Mouse (Mus musculus): Measurements from ENCODE around the gene Oxct2a. TPM values are rescaled to one million over a fixed set of nuclear protein-coding genes. Genes with fewer than 3 reads are reported as not detected.

The Oxct2a gene
- total and polyA plus RNA-seq, 2 experiments from 2014 or later: not detected

DNA sequence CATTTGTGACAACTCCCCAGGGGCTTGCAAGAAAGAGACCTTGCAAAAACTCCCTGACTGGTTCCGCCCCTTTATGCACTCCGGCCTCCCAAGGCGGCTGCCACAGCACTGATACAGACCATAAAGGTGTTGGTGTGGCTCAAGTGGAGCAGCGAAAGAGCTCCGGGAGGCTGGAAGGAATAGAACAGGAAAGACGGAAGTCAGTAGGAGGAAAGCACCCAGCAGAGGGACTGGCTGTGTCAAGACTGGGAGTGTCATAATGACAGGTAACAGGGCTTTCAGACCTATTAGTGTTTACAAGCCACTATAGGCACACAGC is 20.0 kb upstream of the Oxct2a start:
- Histone ChIP-seq H3K4me1 (ENCODE audit: control insufficient read depth, insufficient read depth) (peaks cover 10% of the 10 kb centered on the region; the same call in 1 of the 2 replicates), H3K27me3 (ENCODE audit: control insufficient read depth, insufficient read depth, low read length) (peaks cover 46% of the 10 kb centered on the region), H3K9me3 (replicated peaks; ENCODE audit: control insufficient read depth, low read length) (no peaks in the 10 kb centered on the region), H3K36me3 (replicated peaks; ENCODE audit: control insufficient read depth, insufficient read depth, low read length) (peaks cover 2% of the 10 kb centered on the region), H3K9ac (replicated peaks; ENCODE audit: low read depth, low read length) (no peak overlapping the region), H3K4me3 (ENCODE audit: low read depth, low read length) (peak overlapping the region; percentile 45), H3K27ac (ENCODE audit: low read depth) (no peak overlapping the region), H3K4me2 (ENCODE audit: low read depth, low read length) (peak overlapping the region; percentile 74)
- DNase-seq (ENCODE audit: low spot score) (no peak), ATAC-seq (ENCODE audit: insufficient read depth, low read depth) (no peak)
- 4% methylated on average over 6 of the region's 6 CpGs for WGBS
- TF ChIP-seq CTCF (IDR thresholded peaks at IDR 0.05; ENCODE audit: low read depth): no peak
- no peak for TF ChIP-seq EP300 (IDR thresholded peaks at IDR 0.05; ENCODE audit: low read depth)

GRCm38 (mm10) chr4:123342642-123343470 is 19.4 kb upstream of the Oxct2a start, which contains the start of gene Bmp8a:
Gene Bmp8a (minus strand): TSS chr4:123343252.
- Histone ChIP-seq H3K27ac (ENCODE audit: low read depth) (no peak within 1 kb of the TSS), H3K4me3 (ENCODE audit: low read depth, low read length) (peak within 1 kb of the TSS; percentile 45), H3K27me3 (ENCODE audit: control insufficient read depth, insufficient read depth, low read length) (peaks cover 48% of the 10 kb centered on the region), H3K4me2 (ENCODE audit: low read depth, low read length) (peak within 1 kb of the TSS; percentile 74), H3K9ac (replicated peaks; ENCODE audit: low read depth, low read length) (no peak within 1 kb of the TSS), H3K36me3 (replicated peaks; ENCODE audit: control insufficient read depth, insufficient read depth, low read length) (no peaks in the 10 kb centered on the region), H3K9me3 (replicated peaks; ENCODE audit: control insufficient read depth, low read length) (no peaks in the 10 kb centered on the region), H3K4me1 (ENCODE audit: control insufficient read depth, insufficient read depth) (peaks cover 10% of the 10 kb centered on the region; the same call in 1 of the 2 replicates)
- WGBS: under 1% methylated on average over 59 of the region's 65 CpGs
- TF ChIP-seq EP300 (IDR thresholded peaks at IDR 0.05; ENCODE audit: low read depth) (no peak), CTCF (IDR thresholded peaks at IDR 0.05; ENCODE audit: low read depth) (no peak)
- ATAC-seq (ENCODE audit: insufficient read depth, low read depth) (peak; percentile 76), DNase-seq (ENCODE audit: low spot score) (peak; percentile 29)

DNA sequence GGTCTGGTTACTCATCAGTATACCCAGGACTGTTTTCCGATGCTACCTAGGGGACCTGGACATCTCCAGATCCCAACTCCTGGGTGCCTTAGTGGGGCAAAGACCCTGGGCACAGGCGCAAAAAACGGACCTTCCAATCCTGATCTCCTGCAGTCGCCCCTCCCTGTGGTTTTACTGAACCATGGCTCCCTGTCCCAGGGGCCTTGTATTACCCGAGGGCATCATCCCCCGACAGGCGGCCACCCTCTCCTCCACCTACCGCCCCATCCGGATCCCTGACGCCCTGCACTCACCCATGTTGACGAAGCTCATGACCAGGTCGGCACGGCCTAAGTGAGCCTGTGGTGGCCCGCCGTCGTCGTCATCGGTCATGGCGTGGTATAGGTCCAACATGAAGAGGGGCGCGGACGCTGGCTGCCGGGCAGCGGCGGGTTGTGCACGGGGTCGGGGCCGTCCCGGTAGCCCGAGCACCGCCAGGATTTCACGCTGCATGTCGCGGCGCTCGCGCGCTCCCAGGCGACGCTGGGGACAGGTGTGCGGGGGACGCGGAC is 18.7 kb upstream of the Oxct2a start:
- peak; percentile 8; the same call in 1 of the 2 replicates for ATAC-seq (ENCODE audit: insufficient read depth, low read depth)
- Histone ChIP-seq H3K4me1 (ENCODE audit: control insufficient read depth, insufficient read depth) (peaks cover 10% of the 10 kb centered on the region; the same call in 1 of the 2 replicates), H3K36me3 (replicated peaks; ENCODE audit: control insufficient read depth, insufficient read depth, low read length) (no peaks in the 10 kb centered on the region), H3K4me2 (ENCODE audit: low read depth, low read length) (peak overlapping the region; percentile 74), H3K4me3 (ENCODE audit: low read depth, low read length) (peak overlapping the region; percentile 45), H3K9me3 (replicated peaks; ENCODE audit: control insufficient read depth, low read length) (no peaks in the 10 kb centered on the region), H3K27ac (ENCODE audit: low read depth) (no peak overlapping the region), H3K27me3 (ENCODE audit: control insufficient read depth, insufficient read depth, low read length) (peaks cover 48% of the 10 kb centered on the region), H3K9ac (replicated peaks; ENCODE audit: low read depth, low read length) (no peak overlapping the region)
- no peak for TF ChIP-seq EP300 (IDR thresholded peaks at IDR 0.05; ENCODE audit: low read depth)
- TF ChIP-seq CTCF (IDR thresholded peaks at IDR 0.05; ENCODE audit: low read depth): no peak
- no peak for DNase-seq (ENCODE audit: low spot score)
- WGBS: 4% methylated on average over 41 of the region's 43 CpGs

- WGBS: 71% methylated on average over 5 of the region's 5 CpGs
- DNase-seq (ENCODE audit: low spot score) (no peak), ATAC-seq (ENCODE audit: insufficient read depth, low read depth) (no peak)
- Histone ChIP-seq H3K36me3 (replicated peaks; ENCODE audit: control insufficient read depth, insufficient read depth, low read length) (no peaks in the 10 kb centered on the region), H3K27ac (ENCODE audit: low read depth) (no peak overlapping the region), H3K4me1 (ENCODE audit: control insufficient read depth, insufficient read depth) (peaks cover 10% of the 10 kb centered on the region; the same call in 1 of the 2 replicates), H3K4me3 (ENCODE audit: low read depth, low read length) (no peak overlapping the region), H3K4me2 (ENCODE audit: low read depth, low read length) (no peak overlapping the region), H3K27me3 (ENCODE audit: control insufficient read depth, insufficient read depth, low read length) (peaks cover 51% of the 10 kb centered on the region), H3K9ac (replicated peaks; ENCODE audit: low read depth, low read length) (no peak overlapping the region), H3K9me3 (replicated peaks; ENCODE audit: control insufficient read depth, low read length) (no peaks in the 10 kb centered on the region)
- TF ChIP-seq CTCF (IDR thresholded peaks at IDR 0.05; ENCODE audit: low read depth) (no peak), EP300 (IDR thresholded peaks at IDR 0.05; ENCODE audit: low read depth) (no peak)
Observed at GRCm38 (mm10) chr4:123340232-123340631, 16.8 kb upstream of the Oxct2a start.

GRCm38 (mm10) chr4:123337693-123338092 is 14.3 kb upstream of the Oxct2a start:
- Histone ChIP-seq H3K27ac (ENCODE audit: low read depth) (no peak overlapping the region), H3K9ac (replicated peaks; ENCODE audit: low read depth, low read length) (no peak overlapping the region), H3K9me3 (replicated peaks; ENCODE audit: control insufficient read depth, low read length) (no peaks in the 10 kb centered on the region), H3K36me3 (replicated peaks; ENCODE audit: control insufficient read depth, insufficient read depth, low read length) (no peaks in the 10 kb centered on the region), H3K4me2 (ENCODE audit: low read depth, low read length) (no peak overlapping the region), H3K4me1 (ENCODE audit: control insufficient read depth, insufficient read depth) (peaks cover 4% of the 10 kb centered on the region; the same call in 1 of the 2 replicates), H3K27me3 (ENCODE audit: control insufficient read depth, insufficient read depth, low read length) (peaks cover 35% of the 10 kb centered on the region), H3K4me3 (ENCODE audit: low read depth, low read length) (no peak overlapping the region)
- DNase-seq (ENCODE audit: low spot score) (no peak), ATAC-seq (ENCODE audit: insufficient read depth, low read depth) (no peak)
- 64% methylated on average over 4 of the region's 4 CpGs for WGBS
- TF ChIP-seq CTCF (IDR thresholded peaks at IDR 0.05; ENCODE audit: low read depth) (no peak), EP300 (IDR thresholded peaks at IDR 0.05; ENCODE audit: low read depth) (no peak)
